Mouse (Mus musculus) heart, postnatal 4 days (tissue): Measurements from ENCODE around the gene Slc26a11. TPM values are rescaled to one million over a fixed set of nuclear protein-coding genes. Genes with fewer than 3 reads are reported as not detected.
"Not testable (repeated sequence)": the region's sequence is repeated elsewhere in the genome, so short reads cannot be mapped to it uniquely, and the experiment has no call there.

Experiments
- DNase-seq: peaks from one replicate; pipeline ENCODE4 v3.0.0; 2021
- total RNA-seq, 2 experiments: library from RNA; stranded (reverse); gene quantifications; 2 replicates each; pipeline ENCODE4 v1.2.3; 2021

Gene Slc26a11
- total RNA-seq, 2 experiments from 2014 or later, result 3.0 to 3.9 TPM

GRCm38 (mm10) chr11:119362769-119363533, 7.6 kb downstream of the Slc26a11 start:
- DNase-seq, result no peak

DNA sequence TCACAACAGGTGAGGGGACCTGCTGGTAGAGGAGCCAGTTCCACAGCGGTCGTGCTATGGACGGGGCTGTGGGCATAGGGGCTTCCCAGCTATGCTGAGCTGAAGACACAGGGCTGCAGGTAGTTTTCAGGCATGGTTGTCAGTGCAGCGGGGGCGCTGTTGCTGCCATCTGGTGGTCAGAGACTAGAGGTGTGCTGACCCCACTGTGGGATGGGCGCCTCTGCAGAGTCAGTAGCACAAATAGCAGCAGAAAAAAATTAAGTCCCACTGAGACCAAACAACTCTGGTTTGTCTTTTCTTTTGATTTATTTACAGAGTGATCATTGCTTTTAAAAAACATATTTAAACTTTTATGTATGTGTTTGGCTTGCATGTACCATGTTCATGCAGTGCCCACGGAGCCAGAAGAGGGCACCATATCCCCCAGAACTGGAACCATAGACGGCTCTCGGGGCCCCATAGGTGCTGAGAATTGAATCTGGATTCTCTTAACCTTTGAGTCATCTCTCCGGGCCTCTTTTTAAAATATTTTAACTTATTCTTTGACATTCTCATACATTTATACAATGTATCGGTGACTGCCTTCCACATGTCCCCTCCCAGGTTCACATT, 8.3 kb downstream of the Slc26a11 start:
- peak; percentile 78 for DNase-seq

DNA sequence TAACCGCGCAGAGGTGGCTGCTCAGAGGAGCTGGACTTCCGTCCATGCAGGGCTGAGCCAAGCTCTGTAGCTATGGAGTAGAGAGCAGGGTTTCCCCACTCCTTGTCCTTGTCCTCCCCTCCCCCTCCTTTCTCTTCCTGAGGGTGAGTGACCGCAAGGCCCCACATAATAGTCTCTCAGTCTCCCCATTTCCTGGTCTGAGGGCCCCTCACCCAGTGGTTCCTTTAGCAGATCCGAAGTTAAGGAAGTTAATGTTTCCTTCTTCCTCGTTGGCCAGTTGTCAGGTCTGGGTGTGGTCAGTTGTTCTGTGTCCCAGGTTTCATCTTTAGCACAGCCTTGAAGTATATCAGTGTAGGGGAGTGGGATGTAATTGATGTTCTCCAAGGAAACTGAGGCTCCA, 20.1 kb downstream of the Slc26a11 start:
- DNase-seq, result no peak

DNA sequence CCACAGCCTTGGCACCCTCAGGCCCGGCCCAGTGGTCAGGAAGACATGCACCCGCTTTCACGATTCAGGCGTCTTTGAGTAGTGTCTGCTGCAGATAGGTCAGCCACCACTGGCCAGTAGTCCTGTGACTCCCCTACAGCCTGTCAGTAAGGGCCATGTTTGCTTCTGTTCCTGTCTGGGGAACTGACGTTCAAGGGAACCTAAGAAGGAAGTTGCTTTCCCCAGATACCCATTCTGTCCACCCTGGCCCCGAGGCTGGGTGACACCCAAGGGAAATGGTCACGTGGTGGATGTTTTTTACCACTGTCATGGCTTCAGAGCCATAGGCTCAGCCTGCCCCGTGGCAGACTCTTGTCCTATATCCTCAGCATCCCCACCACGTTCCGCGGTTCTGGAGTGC, 22.0 kb downstream of the Slc26a11 start:
- DNase-seq, result no peak

- DNase-seq, result no peak
These were observed 23.2 kb downstream of the Slc26a11 start for GRCm38 (mm10) chr11:119378551-119378950.

GRCm38 (mm10) chr11:119381631-119382337, 26.4 kb downstream of the Slc26a11 start:
- DNase-seq, result no peak

GRCm38 (mm10) chr11:119382338-119382850, 27.0 kb downstream of the Slc26a11 start:
- DNase-seq, result no peak

DNA sequence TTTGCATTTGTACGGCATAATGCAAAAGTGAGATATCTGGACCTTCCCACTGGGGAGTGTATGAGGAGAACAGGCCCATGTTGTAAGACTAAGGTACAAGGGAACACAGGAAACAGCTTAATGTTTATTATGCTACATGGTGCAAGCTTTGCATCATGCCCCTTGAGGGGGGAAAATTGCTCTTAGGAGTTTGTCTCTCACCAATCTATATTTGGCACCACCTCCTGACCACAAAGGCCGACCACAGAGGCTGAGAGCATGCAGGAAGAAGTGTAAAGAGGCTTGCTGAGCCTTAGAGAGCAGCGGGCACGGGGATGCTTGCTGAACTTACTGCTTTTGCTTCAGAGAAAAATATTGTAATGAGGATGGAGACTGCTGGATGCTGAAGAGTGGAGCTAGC, 29.5 kb downstream of the Slc26a11 start:
- DNase-seq, result no peak

GRCm38 (mm10) chr11:119386306-119386705, 30.9 kb downstream of the Slc26a11 start:
- DNase-seq, result no peak

- not testable (repeated sequence) for DNase-seq
These were observed 31.9 kb downstream of the Slc26a11 start for GRCm38 (mm10) chr11:119387273-119387672.

- DNase-seq, result peak; percentile 90
These were observed 34.5 kb downstream of the Slc26a11 start for GRCm38 (mm10) chr11:119389851-119390270.

- peak; percentile 76 for DNase-seq
These were observed 35.2 kb downstream of the Slc26a11 start for GRCm38 (mm10) chr11:119390271-119391231.

DNA sequence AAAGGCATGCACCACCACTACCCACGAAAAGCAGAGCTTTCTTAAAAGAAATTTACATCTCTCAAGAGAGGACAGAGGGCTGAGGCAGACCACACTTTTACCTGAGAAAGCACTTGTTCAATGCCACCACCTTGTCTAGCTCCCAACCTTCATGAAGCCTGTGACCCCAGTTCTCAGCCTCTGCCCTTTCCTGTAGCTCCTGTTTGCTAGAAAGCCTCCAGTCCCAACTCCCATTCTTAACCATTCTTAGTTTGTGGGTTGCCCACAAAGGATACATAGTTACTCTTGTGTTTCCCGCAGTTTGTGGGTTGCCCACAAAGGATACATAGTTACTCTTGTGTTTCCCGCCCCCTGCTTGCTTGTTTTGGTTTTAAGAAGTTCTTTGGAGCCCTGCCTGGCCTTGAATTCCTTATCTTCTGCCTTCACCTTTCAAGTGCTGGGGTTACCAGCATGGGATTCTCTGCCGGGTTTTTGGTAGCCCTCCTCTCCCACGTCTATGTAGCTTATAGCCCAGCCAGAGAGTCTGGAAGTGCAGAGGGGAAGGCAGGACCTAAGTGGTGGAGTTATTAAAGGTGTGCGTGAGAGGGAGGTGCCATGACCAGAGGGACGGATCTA, 36.1 kb downstream of the Slc26a11 start:
- DNase-seq, result no peak

DNA sequence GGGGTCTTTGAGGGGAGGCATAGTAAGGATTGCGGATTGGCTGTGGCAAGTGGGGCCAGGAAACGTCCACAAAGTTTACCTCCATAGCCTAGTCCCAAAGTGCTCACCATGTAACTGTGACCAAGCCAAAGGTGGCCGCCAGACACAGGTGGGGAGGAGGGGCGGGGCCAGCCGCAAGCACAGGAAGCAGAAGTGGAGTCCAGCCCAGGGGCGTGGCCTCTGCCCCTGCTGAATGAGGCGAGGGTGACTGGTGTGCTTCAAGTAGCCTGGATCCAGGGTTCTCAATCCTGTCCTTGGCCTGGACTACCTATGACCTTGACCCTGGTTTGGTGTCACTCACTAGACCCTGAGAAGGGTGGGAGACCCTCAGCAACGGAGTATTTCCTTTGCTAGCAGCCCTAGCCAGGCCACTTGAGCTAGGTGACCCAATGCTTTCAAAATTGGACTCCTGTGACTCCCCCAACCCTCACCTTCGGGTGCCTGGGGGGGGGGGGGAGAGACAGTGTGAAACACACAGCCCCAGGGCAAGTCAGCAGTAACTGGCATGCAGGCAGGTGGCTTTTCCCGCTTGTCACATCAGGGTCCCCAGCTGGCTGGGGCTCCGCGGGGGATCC, 36.8 kb downstream of the Slc26a11 start:
- DNase-seq, result peak; percentile 68

DNA sequence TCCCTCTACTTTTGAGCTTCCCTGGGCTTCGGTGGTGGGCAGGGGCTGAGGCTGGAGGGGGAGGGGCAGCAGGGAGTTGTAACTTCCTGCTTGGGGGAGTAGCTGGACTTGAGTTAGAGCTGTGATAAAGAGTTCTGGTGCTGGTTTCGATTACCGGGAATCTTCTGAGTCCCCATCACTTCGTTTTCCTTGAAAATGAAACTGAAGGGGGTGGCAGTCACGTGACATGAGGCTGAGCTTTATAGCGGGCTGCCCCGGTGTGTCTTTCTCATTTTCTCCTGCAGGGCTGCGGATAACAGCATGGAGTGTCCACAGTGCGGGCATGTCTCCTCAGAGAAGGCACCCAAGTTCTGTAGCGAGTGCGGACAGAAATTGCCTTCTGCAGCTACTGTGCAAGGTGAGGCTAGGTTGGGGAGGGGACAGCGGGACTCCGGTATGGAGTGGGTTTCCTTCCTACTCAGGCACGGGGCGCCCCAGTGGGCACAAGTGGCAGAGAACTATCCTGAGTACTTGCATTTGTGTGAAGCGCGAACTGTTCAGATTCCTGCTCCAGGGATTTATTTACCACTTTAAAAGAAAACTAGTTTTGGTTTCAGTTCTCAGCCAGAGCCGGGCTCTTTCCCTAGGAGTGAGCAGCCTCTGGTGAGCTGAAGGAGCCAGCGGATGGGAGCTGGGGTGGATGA, 37.6 kb downstream of the Slc26a11 start, which contains the start of gene Rnf213:
Gene Rnf213, plus strand, starts transcription at position 301 of the 683 bp plus-strand sequence.
- DNase-seq, result peak; percentile 71

GRCm38 (mm10) chr11:119393483-119393804, 38.1 kb downstream of the Slc26a11 start:
- no peak for DNase-seq

DNA sequence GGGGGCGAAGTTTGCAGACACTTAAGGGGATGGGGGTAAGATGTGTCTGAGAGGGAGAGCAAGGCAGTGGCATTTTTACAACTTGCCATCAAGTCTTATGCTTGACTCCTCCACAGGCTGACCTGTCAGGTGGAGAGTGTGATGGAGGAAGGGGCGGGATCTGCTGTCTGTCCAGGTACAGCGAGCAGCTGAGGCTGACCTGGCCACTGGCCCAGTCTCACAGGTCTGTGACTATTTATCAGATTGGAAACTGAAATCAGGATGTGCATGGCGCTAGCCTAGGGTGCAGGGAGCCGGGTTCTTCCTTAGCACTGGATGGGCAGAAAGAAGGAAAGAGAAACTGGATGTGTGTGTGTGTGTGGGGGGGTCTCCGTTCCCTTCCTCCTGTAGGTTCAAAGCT, 38.9 kb downstream of the Slc26a11 start:
- no peak for DNase-seq

DNA sequence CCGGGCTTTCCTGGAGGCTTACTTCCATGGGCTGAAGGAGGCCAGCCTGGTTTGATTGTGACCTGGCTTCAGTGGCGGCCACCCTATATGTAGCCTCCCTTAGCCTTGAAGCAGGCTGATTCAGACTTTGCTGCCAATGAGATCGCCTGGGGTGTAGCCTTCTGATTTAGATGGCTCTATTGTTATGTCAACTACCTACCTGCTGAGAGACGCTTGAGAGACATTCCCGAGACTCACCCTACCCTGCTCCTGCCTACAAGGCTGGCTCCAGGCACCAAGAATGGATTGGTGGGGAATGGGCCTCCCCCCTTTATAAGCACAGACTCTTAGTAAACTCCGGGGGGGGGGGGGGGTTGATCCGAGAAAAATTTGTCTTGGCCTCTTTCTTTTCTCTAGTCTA, 40.0 kb downstream of the Slc26a11 start:
- no peak for DNase-seq

GRCm38 (mm10) chr11:119395931-119396330, 40.6 kb downstream of the Slc26a11 start:
- no peak for DNase-seq

DNA sequence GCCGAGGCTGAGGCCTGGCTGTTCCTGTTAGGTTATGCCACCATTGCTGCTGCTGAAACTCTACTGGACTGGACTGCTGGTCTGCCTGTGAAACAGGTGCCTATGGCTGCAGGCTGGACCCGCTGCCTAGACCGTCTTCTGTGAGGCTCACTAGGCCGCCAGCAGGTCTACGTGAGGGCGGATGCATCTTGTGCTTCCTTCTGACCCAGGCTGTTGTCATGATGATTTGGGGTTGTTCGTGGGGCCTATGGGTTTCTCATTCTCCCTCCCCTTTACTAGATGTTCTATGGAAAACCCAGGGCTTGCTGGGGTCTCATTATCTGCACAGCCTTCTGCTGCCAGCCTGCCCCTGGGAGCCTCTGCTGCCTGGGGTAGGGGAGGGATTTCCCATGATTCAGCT, 41.1 kb downstream of the Slc26a11 start:
- no peak for DNase-seq
